Mouse (Mus musculus) myocyte (in vitro differentiated cells): ENCODE measurements around the gene Zic2. TPM values are rescaled to one million over a fixed set of nuclear protein-coding genes. Genes with fewer than 3 reads are reported as not detected.

Experiments
- H3K27me3 ChIP-seq: one replicate; pipeline ENCODE4 v1.6.1; 2011; ENCODE audit not compliant: control insufficient read depth, insufficient read depth, insufficient read length
- H3K36me3 ChIP-seq: one replicate; pipeline ENCODE4 v1.6.1; 2011; ENCODE audit not compliant: control insufficient read depth, insufficient read depth
- H3K4me2 ChIP-seq: one replicate; pipeline ENCODE4 v1.6.1; 2011; ENCODE audit warnings: low read depth, control low read depth
- H3K4me3 ChIP-seq: one replicate; pipeline ENCODE4 v1.5.1; 2011; ENCODE audit warnings: mild to moderate bottlenecking, control low read depth, moderate library complexity
- H3K79me2 ChIP-seq: one replicate; pipeline ENCODE4 v1.6.1; 2011; ENCODE audit not compliant: control insufficient read depth, insufficient read depth
- H3ac ChIP-seq: one replicate; pipeline ENCODE4 v1.6.1; 2011; ENCODE audit not compliant: control insufficient read depth, insufficient read length
- CEBPB ChIP-seq: IDR thresholded peaks from 2 replicates; pipeline ENCODE4 v1.6.1; 2011; ENCODE audit warnings: mild to moderate bottlenecking, moderate library complexity; ENCODE audit not compliant: poor library complexity, insufficient read depth, severe bottlenecking
- E2F4 ChIP-seq: IDR thresholded peaks from one replicate; pipeline ENCODE4 v1.6.1; 2011; ENCODE audit warnings: mild to moderate bottlenecking, control low read depth, moderate library complexity; ENCODE audit not compliant: insufficient read depth
- MAX ChIP-seq: IDR thresholded peaks from one replicate; pipeline ENCODE4 v1.6.1; 2011; ENCODE audit warnings: low read depth, mild to moderate bottlenecking, control low read depth
- MYOD1 ChIP-seq, 3 experiments: IDR thresholded peaks; one replicate each; pipeline ENCODE4 v1.6.1; 2011; ENCODE audit warnings: control low read depth in 2 of 3, low read depth in 2 of 3, mild to moderate bottlenecking in 2 of 3, moderate library complexity in 1 of 3; ENCODE audit not compliant: insufficient read length in 2 of 3, control insufficient read depth in 1 of 3
- MYOG ChIP-seq, 3 experiments: IDR thresholded peaks; one replicate each; pipeline ENCODE4 v1.6.1; 2011; ENCODE audit warnings: control low read depth in 2 of 3, low read depth in 2 of 3, mild to moderate bottlenecking in 2 of 3; ENCODE audit not compliant: insufficient read length in 2 of 3, control insufficient read depth in 1 of 3, insufficient read depth in 1 of 3
- POLR2A ChIP-seq: IDR thresholded peaks from one replicate; pipeline ENCODE4 v1.6.1; 2011; ENCODE audit warnings: low read depth, mild to moderate bottlenecking, control low read depth, moderate library complexity; ENCODE audit not compliant: insufficient read length
- POLR2AphosphoS2 ChIP-seq: IDR thresholded peaks from one replicate; pipeline ENCODE4 v1.6.1; 2011; ENCODE audit warnings: low read depth, control low read depth; ENCODE audit not compliant: insufficient read length
- REST ChIP-seq: IDR thresholded peaks from one replicate; pipeline ENCODE4 v1.6.1; 2011; ENCODE audit warnings: mild to moderate bottlenecking, control low read depth, moderate library complexity; ENCODE audit not compliant: insufficient read depth, insufficient read length
- SRF ChIP-seq: IDR thresholded peaks from one replicate; pipeline ENCODE4 v1.6.1; 2011; ENCODE audit warnings: low read depth; ENCODE audit not compliant: control insufficient read depth, insufficient read length
- TCF12 ChIP-seq: IDR thresholded peaks from one replicate; pipeline ENCODE4 v1.6.1; 2011; ENCODE audit warnings: mild to moderate bottlenecking, control low read depth; ENCODE audit not compliant: poor library complexity, insufficient read depth, severe bottlenecking
- TCF3 ChIP-seq: IDR thresholded peaks from one replicate; pipeline ENCODE4 v1.6.1; 2011; ENCODE audit warnings: low read depth, control low read depth; ENCODE audit not compliant: insufficient read length
- USF1 ChIP-seq: IDR thresholded peaks from one replicate; pipeline ENCODE4 v1.6.1; 2011; ENCODE audit warnings: low read depth, mild to moderate bottlenecking, control low read depth, moderate library complexity
- polyA plus RNA-seq: library from polyadenylated mRNA; unstranded; fragments of >200 nt; fragmentation: generic; extraction: Trizol; gene quantifications from one replicate; pipeline ENCODE4 v1.2.1, GENCODE M21; 2012; ENCODE audit warnings: missing spikeins

Gene Zic2
- polyA plus RNA-seq, 1 experiment: 0.88 TPM

GRCm38 (mm10) chr14:122511519-122511918, 36.3 kb downstream of the Zic2 start:
- Histone ChIP-seq H3K4me2 (no peak overlapping the region), H3K36me3 (no peaks in the 10 kb centered on the region), H3K4me3 (no peak overlapping the region), H3ac (no peak overlapping the region), H3K27me3 (peaks cover 19% of the 10 kb centered on the region), H3K79me2 (no peaks in the 10 kb centered on the region)
- TF ChIP-seq POLR2AphosphoS2 (no peak), E2F4 (no peak), MYOD1 (IDR thresholded peaks at IDR 0.05; ENCODE audit: control insufficient read depth in 1 of 3, insufficient read length in 2 of 3, low read depth in 2 of 3) (no peak), TCF12 (no peak), SRF (no peak), USF1 (no peak), MYOG (IDR thresholded peaks at IDR 0.05; ENCODE audit: control insufficient read depth in 1 of 3, insufficient read depth in 1 of 3, insufficient read length in 2 of 3, low read depth in 2 of 3) (no peak), POLR2A (no peak), MAX (no peak), REST (no peak), CEBPB (no peak), TCF3 (no peak)

GRCm38 (mm10) chr14:122513511-122514036, 38.3 kb downstream of the Zic2 start:
- H3K4me3 ChIP-seq: no peak overlapping the region
- TF ChIP-seq MAX (no peak), TCF3 (peak; percentile 75), CEBPB (peak; percentile 68; the same call in 1 of the 2 replicates), USF1 (no peak), E2F4 (no peak), POLR2A (no peak), MYOD1 (IDR thresholded peaks at IDR 0.05; ENCODE audit: control insufficient read depth in 1 of 3, insufficient read length in 2 of 3, low read depth in 2 of 3) (peak in 2 of 3 experiments; percentile 61 to 82), SRF (no peak), MYOG (IDR thresholded peaks at IDR 0.05; ENCODE audit: control insufficient read depth in 1 of 3, insufficient read depth in 1 of 3, insufficient read length in 2 of 3, low read depth in 2 of 3) (peak in 1 of 3 experiments; percentile 82), TCF12 (peak; percentile 90), REST (no peak), POLR2AphosphoS2 (no peak)

DNA sequence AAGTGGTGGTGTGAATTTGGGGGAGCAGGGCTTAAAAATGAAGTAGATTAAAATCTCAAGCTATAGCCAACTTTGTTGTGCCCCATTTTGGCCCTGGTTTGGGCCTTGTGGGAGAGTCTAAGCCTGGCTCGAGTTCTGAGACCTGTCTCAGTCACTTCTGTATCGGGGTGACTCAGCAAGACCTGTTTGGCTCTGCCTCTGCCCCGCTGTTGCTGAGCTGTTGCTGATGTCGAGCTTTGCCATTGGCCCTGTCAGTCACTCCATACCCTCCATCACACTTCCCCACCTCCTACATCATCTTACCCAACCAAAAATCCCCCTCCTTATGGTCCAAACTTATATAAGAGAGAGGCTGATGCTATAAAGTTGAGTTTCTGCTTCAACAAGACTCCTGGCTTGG, 53.2 kb downstream of the Zic2 start:
- Histone ChIP-seq H3K36me3 (no peaks in the 10 kb centered on the region), H3K4me2 (no peak overlapping the region), H3ac (no peak overlapping the region), H3K27me3 (no peaks in the 10 kb centered on the region), H3K4me3 (no peak overlapping the region), H3K79me2 (no peaks in the 10 kb centered on the region)
- TF ChIP-seq E2F4: no peak
- no peak for TF ChIP-seq REST
- no peak for TF ChIP-seq MYOD1 (IDR thresholded peaks at IDR 0.05; ENCODE audit: control insufficient read depth in 1 of 3, insufficient read length in 2 of 3, low read depth in 2 of 3)
- no peak for TF ChIP-seq SRF

More at GRCm38 (mm10) chr14:122513511-122514036, 38.3 kb downstream of the Zic2 start:
- no peaks in the 10 kb centered on the region for H3K36me3 ChIP-seq
- H3K79me2 ChIP-seq: no peaks in the 10 kb centered on the region
- no peak overlapping the region for H3ac ChIP-seq
- peaks cover 19% of the 10 kb centered on the region for H3K27me3 ChIP-seq
- no peak overlapping the region for H3K4me2 ChIP-seq

Other genes with a start within 250 kb of the Zic2 start
- gene Gm5089, start 24.3 kb upstream of the Zic2 start, polyA plus RNA-seq: not detected
- gene Zic5, start 9.8 kb upstream of the Zic2 start, polyA plus RNA-seq: 0.42 TPM
- gene Gm10837, start 15.2 kb downstream of the Zic2 start, polyA plus RNA-seq: not detected
- 18.8 TPM for gene Pcca, start 58.9 kb downstream of the Zic2 start, polyA plus RNA-seq